Mouse (Mus musculus) limb, embryonic 12.5 days (tissue): ENCODE results near the gene Krba1. TPM values are rescaled to one million over a fixed set of nuclear protein-coding genes. Genes with fewer than 3 reads are reported as not detected.

Source experiments
- ATAC-seq: fragments of 200-750 bp; cut with Nextera tagmentation; 2 replicates; pipeline ENCODE4 v1.8.0; 2017; ENCODE audit warnings: low read depth, moderate TSS enrichment; ENCODE audit not compliant: insufficient number of reproducible peaks, insufficient read depth, low FRiP score, low TSS enrichment
- H3K27ac ChIP-seq: fragments of 300-500 bp; sonication (generic); 2 replicates; pipeline ENCODE4 v1.5.1; 2016; ENCODE audit warnings: mild to moderate bottlenecking, moderate library complexity
- H3K27me3 ChIP-seq: fragments of 300-500 bp; sonication (generic); 2 replicates; pipeline ENCODE4 v1.6.1; 2016; ENCODE audit warnings: mild to moderate bottlenecking, moderate library complexity
- H3K36me3 ChIP-seq: fragments of 300-500 bp; sonication (generic); 2 replicates; pipeline ENCODE4 v1.6.1; 2016; ENCODE audit warnings: mild to moderate bottlenecking, moderate library complexity
- H3K4me1 ChIP-seq: fragments of 300-500 bp; sonication (generic); replicated peaks from 2 replicates; pipeline ENCODE4 v1.6.1; 2016
- H3K4me2 ChIP-seq: fragments of 300-500 bp; sonication (generic); 2 replicates; pipeline ENCODE4 v1.6.1; 2016; ENCODE audit warnings: mild to moderate bottlenecking, moderate library complexity
- H3K4me3 ChIP-seq: fragments of 300-500 bp; sonication (generic); replicated peaks from 2 replicates; pipeline ENCODE4 v1.5.1; 2016; ENCODE audit warnings: mild to moderate bottlenecking
- H3K9ac ChIP-seq: fragments of 300-500 bp; sonication (generic); replicated peaks from 2 replicates; pipeline ENCODE4 v1.6.1; 2016; ENCODE audit warnings: mild to moderate bottlenecking, moderate library complexity
- H3K9me3 ChIP-seq: fragments of 300-500 bp; sonication (generic); 2 replicates; pipeline ENCODE4 v1.6.1; 2016; ENCODE audit warnings: mild to moderate bottlenecking, moderate library complexity
- WGBS: fragments of 180-500 bp; shearing (Covaris S2); methylation state at CpG from one replicate; pipeline ENCODE4 v1.1.7; 2016; 5-methylcytosine and 5-hydroxymethylcytosine counted together
- polyA plus RNA-seq: library from polyadenylated mRNA; unstranded; fragments of >200 nt; fragmentation: Nextera tagmentation; extraction: Ambion mirVana; gene quantifications from 2 replicates; pipeline ENCODE4 v1.2.1, GENCODE M21; 2016

Krba1 gene
- polyA plus RNA-seq, 1 experiment from 2014 or later: 29.9 TPM

DNA sequence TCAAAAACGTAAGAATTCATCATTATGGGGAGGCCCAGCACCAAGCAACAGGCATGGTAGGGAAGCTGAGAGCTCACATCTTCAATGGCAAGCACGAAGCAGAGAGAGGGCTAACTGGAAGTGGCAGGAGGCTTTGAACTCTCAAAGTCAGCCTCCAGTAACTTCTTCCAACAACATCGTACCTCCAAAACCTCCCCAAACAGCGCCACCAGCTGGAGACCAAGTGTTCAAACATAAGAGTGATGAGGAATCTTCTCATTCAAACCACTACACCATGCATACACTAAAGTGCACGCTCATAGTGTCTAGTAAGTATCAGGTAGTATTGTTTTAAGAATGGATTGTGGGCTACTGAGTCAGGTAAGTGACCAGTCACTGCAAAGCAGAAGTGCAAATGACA is 28.7 kb downstream of the Krba1 start:
- ATAC-seq: no peak
- H3K4me2 ChIP-seq: no peak overlapping the region
- no peaks in the 10 kb centered on the region; the same call in 1 of the 2 replicates for H3K36me3 ChIP-seq
- WGBS: 74% methylated on average over 5 of the region's 5 CpGs
- no peak overlapping the region for H3K27ac ChIP-seq
- no peaks in the 10 kb centered on the region for H3K27me3 ChIP-seq
- H3K9ac ChIP-seq: no peak overlapping the region
- no peak overlapping the region for H3K4me3 ChIP-seq
- no peaks in the 10 kb centered on the region for H3K9me3 ChIP-seq
- peaks cover 19% of the 10 kb centered on the region for H3K4me1 ChIP-seq

DNA sequence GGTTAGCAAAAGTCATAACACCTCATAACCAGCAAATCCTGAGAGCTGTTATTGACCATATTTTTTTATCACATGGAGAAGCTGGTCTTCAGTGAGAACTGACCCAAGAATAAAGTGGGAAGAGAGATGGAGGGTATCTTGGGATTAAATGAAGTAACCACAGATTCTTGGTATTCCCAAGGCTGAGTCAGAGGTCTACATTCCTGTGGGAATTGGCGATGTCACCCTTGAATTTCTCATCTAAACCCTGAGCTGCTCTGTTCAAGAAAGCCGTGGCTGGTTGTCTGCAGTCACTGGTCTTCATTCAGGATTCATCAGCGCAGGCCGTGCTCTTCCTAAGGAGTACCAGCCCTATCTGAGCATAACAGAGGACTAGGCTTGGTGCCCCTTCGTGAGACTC is 31.6 kb downstream of the Krba1 start:
- H3K9me3 ChIP-seq: no peaks in the 10 kb centered on the region
- no peak overlapping the region for H3K27ac ChIP-seq
- 77% methylated on average over 5 of the region's 5 CpGs for WGBS
- H3K4me2 ChIP-seq: no peak overlapping the region
- ATAC-seq: no peak
- H3K4me1 ChIP-seq: peaks cover 10% of the 10 kb centered on the region
- H3K9ac ChIP-seq: no peak overlapping the region
- H3K36me3 ChIP-seq: no peaks in the 10 kb centered on the region
- H3K27me3 ChIP-seq: no peaks in the 10 kb centered on the region
- no peak overlapping the region for H3K4me3 ChIP-seq

DNA sequence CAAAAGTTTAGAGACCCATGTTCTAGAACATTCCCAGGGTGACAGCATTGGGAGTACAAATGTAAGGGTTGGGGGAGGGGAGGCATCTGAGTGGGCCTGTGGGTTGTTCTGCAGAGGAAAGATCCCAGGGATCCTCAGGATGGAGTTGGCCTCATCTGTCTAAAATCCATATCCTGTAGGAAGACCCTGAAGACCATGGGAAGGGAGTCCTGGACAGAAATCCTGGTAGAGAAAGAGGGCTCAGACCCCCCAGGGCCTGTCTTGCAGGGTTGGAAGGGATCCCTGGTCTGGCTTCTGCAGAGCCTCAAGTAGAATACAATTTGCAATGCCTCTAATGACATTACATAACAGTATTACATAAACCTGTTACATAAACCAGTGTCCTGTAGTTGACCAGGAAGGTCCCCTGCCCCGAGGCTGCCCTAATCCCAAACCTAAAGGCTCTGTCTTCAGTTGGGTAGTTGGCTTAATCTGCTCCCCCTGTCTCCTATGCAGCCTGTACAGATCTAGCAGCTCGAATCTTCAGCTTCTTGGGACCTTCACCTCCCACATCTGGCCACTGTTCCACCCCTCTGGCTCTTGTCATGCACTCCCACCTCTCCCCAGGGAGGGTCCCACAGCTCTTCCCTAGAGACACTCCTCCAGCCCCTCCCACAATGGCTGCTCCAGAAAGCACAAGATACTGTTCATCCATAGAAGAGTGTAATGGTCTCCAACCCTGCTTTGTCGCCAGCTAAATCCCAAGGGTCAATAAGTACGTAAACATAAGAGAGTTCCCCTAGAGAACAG is 33.6 kb downstream of the Krba1 start:
- Histone ChIP-seq H3K9me3 (no peaks in the 10 kb centered on the region), H3K27ac (no peak overlapping the region), H3K9ac (no peak overlapping the region), H3K4me1 (no peaks in the 10 kb centered on the region), H3K4me2 (no peak overlapping the region), H3K36me3 (no peaks in the 10 kb centered on the region; the same call in 1 of the 2 replicates), H3K27me3 (no peaks in the 10 kb centered on the region), H3K4me3 (no peak overlapping the region)
- no peak for ATAC-seq
- 72% methylated on average over 4 of the region's 4 CpGs for WGBS

DNA sequence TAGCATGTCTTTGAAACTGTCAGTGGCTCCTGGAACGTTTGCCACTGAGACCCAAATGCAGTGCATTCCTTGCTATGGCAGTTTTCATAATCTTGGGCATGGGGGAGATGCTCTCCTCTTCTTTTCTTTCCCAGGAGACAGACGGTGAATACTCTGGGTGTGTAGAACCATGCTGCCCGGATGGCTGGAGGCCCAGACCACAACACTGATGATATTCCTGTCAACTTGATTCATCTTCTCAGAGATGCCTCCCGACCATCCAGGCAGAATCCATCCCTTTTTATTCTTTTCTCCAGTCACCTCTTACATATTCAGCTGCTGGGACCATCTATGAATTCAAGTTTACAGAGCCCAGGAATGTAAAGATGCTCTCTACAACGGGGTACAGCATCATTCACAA is 35.4 kb downstream of the Krba1 start:
- H3K9me3 ChIP-seq: no peaks in the 10 kb centered on the region
- no peaks in the 10 kb centered on the region; the same call in 1 of the 2 replicates for H3K36me3 ChIP-seq
- H3K4me1 ChIP-seq: peaks cover 4% of the 10 kb centered on the region; the same call in 1 of the 2 replicates
- 74% methylated on average over 5 of the region's 5 CpGs for WGBS
- no peak overlapping the region for H3K4me2 ChIP-seq
- no peaks in the 10 kb centered on the region for H3K27me3 ChIP-seq
- H3K4me3 ChIP-seq: no peak overlapping the region
- no peak for ATAC-seq
- H3K9ac ChIP-seq: no peak overlapping the region
- H3K27ac ChIP-seq: no peak overlapping the region

DNA sequence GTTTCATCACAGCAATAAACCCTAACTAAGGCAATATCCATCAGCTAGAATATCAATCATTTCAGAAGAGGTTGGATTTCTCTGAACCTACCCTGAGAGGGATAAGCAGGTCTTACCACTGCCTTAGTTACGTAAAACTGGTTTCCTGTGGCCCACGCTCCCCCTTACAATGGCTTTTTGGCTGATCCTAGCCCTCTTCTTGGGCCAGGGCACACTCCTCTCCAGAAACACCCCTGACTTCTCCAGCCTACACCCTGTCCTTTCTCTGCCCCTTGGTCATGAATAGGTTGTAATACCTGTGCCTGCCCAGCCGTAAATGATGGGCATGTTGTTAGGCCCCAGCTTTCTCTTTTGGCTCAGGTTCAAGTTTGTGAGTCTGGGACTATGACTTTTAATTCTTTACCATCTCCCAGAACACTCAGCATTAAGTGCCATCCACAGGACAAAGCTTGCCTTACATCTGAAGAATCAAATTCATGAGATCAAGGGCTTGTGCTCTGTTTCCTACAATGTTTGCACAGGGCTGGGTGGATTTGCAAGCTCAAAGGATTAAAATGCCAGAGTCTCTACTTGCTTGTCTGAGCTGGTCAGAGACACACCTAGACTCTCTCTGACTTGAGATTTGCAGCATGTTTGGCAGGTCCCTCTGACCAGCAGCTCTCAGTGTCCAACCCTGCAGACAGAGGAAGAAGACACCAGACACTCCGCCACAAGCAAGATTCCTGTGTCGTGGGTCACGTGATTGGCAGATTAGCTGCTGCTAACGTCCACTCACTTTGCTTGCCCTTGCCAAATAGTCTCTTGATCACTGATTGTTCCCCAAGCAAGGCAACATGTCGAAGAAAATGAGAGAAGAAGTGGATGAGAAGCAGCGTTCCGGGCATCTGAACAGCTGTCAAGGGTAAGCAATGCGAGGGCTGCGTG is 37.8 kb downstream of the Krba1 start:
- H3K4me3 ChIP-seq: no peak overlapping the region
- H3K4me1 ChIP-seq: peaks cover 9% of the 10 kb centered on the region
- H3K27ac ChIP-seq: no peak overlapping the region
- no peak overlapping the region for H3K4me2 ChIP-seq
- H3K9me3 ChIP-seq: no peaks in the 10 kb centered on the region
- 64% methylated on average over 12 of the region's 12 CpGs for WGBS
- ATAC-seq: no peak
- H3K9ac ChIP-seq: no peak overlapping the region; the same call in 1 of the 2 replicates
- H3K36me3 ChIP-seq: peaks cover 16% of the 10 kb centered on the region
- peaks cover 13% of the 10 kb centered on the region for H3K27me3 ChIP-seq

DNA sequence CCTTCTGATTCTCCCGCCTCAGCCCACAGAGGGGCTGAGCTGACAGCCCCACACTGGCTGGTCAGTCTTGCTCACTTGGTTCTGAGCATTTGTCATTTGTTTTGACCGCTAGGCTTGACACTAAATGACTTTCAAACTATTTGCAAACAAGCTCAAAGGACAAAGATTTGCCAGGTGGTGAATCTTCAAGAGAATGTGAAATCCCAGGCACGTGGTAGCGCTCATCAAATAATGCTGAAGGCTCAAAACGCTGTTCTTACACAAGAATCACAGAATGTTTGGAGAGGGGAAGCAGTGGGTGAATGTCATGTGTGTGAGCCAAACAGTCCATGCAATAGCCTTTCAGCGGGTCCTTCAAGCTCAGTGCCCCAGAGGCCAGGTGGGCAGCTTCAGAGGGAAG is 39.3 kb downstream of the Krba1 start:
- H3K9ac ChIP-seq: no peak overlapping the region
- peaks cover 28% of the 10 kb centered on the region for H3K27me3 ChIP-seq
- H3K4me3 ChIP-seq: no peak overlapping the region
- H3K4me1 ChIP-seq: peaks cover 24% of the 10 kb centered on the region
- 53% methylated on average over 6 of the region's 6 CpGs for WGBS
- H3K36me3 ChIP-seq: peaks cover 31% of the 10 kb centered on the region
- H3K4me2 ChIP-seq: no peak overlapping the region
- no peaks in the 10 kb centered on the region for H3K9me3 ChIP-seq
- H3K27ac ChIP-seq: no peak overlapping the region
- ATAC-seq: no peak

DNA sequence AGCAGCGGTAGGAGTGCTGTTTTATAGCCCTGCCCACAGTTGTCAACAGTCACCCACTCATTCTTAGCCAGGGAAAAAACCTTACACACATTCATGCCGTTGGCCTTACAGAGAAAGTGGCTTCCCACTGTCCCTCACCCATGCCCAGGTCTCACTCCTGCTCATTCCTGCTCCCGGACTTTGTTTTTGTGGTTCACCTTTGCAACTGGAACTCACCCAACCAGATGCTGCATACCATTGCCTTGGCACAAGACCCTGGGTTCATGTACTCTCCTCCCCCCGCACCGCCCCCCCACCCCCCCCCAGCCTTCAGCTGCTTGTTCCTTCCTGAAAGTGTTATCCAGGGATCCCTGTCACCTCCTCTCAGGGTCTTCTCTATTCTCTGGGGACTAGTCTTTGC is 39.7 kb downstream of the Krba1 start:
- Histone ChIP-seq H3K27ac (no peak overlapping the region), H3K27me3 (peaks cover 33% of the 10 kb centered on the region), H3K4me3 (no peak overlapping the region), H3K9ac (no peak overlapping the region), H3K4me2 (no peak overlapping the region), H3K9me3 (no peaks in the 10 kb centered on the region), H3K36me3 (peaks cover 35% of the 10 kb centered on the region), H3K4me1 (peaks cover 29% of the 10 kb centered on the region)
- WGBS: 47% methylated on average over 5 of the region's 5 CpGs
- ATAC-seq: no peak

DNA sequence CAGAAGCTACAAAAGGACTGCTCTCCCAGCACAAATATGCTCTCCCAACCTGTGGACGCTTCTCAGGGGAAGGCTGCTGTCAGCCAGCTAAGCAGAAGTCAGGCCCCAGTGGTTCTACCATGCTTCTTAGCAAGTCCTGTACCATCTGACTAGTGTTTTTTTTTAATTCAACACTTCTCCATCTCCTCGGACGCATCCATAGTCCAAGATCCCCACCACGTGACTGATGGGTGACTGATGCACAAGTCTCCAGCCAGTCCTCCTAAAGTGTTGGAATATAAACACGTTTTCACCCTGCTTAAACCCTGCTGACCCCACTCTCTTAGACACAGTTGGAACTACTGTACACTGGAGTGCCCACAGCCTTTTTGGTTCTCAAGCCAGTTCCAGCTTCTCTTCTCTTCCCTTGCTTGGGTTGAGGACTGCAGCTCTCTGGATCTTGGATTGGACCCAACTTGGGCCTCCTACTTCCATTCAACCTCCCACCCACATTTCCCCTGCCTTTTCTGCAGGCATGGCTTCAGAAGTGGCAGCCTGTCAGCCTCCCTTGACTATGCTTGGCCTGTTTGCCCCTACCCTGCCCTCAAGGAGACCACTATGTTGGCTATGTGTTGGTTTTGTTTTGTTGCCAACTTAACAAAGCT is 40.4 kb downstream of the Krba1 start:
- ATAC-seq: no peak
- no peaks in the 10 kb centered on the region for H3K9me3 ChIP-seq
- no peak overlapping the region for H3K4me2 ChIP-seq
- peaks cover 40% of the 10 kb centered on the region for H3K27me3 ChIP-seq
- no peak overlapping the region for H3K27ac ChIP-seq
- peaks cover 39% of the 10 kb centered on the region for H3K36me3 ChIP-seq
- no peak overlapping the region for H3K4me3 ChIP-seq
- WGBS: 86% methylated on average over 5 of the region's 5 CpGs
- H3K4me1 ChIP-seq: peaks cover 36% of the 10 kb centered on the region
- H3K9ac ChIP-seq: no peak overlapping the region

DNA sequence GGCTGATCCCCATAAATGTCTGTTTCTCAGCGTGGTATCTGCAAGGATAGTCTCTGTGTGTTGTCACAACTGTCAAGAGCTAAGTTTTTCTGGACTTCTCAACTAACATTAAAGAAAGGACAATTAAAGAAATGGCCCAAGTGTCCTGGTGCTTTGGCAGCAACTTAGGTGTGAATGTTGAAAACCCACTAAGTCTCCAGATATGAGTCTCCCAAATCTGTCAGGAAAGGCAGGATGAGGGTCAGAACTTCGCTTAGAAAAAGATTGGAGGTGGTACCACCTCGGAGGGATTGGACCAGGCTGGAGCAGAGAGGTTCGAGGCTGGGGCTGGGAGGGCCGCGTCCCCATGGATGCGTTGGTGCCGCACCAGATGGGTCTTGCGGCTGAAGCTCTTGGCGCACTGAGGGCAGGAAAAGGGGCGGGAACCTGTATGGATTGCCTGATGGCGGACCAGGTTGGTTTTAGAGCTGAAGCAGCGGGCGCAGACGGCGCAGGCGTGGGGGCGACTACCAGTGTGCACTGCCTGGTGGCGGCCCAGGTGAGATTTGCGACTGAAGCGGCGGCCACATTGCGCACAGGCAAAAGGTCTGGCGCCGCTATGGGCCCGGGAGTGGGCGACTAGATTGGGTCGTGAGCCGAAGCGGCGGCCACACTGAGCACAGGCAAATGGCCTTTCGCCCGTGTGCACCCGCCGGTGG is 42.4 kb downstream of the Krba1 start:
- no peak for ATAC-seq
- peaks cover 41% of the 10 kb centered on the region for H3K27me3 ChIP-seq
- 34% methylated on average over 35 of the region's 35 CpGs for WGBS

DNA sequence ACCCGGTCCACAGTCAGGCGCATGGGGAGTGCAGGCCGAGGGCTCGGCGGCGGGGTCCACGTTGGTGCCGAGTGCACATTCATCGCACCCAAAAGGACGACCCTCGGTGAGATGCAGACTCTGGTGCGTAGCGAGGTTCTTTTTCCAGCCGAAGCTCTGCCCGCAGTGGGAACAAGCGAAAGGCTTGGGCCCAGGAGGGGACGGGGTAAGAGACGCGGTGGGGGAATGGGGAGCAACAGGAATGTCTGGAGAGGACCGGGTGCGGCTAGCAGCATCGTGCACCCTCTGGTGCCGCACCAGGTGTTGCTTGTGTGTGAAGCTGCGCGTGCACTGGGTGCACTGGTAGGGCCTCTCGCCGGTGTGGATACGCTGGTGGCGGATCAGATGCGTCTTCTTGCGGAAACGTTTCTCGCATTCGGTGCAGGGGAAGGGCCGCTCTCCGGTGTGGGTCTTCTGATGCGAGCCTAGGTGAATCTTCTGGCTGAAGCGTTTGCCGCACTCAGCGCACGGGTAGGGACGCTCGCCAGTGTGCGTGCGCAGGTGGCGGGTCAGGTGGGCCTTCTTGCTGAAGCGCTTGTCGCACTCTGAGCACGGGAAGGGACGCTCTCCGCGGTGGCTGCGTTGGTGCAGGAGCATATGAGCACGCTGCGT is 43.2 kb downstream of the Krba1 start:
- Histone ChIP-seq H3K4me1 (peaks cover 49% of the 10 kb centered on the region), H3K4me3 (peak overlapping the region; percentile 2), H3K4me2 (peak overlapping the region; percentile 28), H3K27me3 (peaks cover 41% of the 10 kb centered on the region), H3K9me3 (no peaks in the 10 kb centered on the region), H3K36me3 (peaks cover 57% of the 10 kb centered on the region), H3K27ac (no peak overlapping the region), H3K9ac (peak overlapping the region; percentile 42; the same call in 1 of the 2 replicates)
- no peak; the same call in 1 of the 2 replicates for ATAC-seq
- WGBS: 13% methylated on average over 55 of the region's 55 CpGs

More for the DNA sequence above, 42.4 kb downstream of the Krba1 start:
- peaks cover 43% of the 10 kb centered on the region for H3K4me1 ChIP-seq
- H3K9me3 ChIP-seq: no peaks in the 10 kb centered on the region
- H3K4me3 ChIP-seq: 0 out of 2 replicates have a peak overlapping the region, but pooled peaks have one; percentile 2
- H3K27ac ChIP-seq: no peak overlapping the region
- peaks cover 57% of the 10 kb centered on the region for H3K36me3 ChIP-seq
- H3K4me2 ChIP-seq: peak overlapping the region; percentile 28; the same call in 1 of the 2 replicates
- peak overlapping the region; percentile 42; the same call in 1 of the 2 replicates for H3K9ac ChIP-seq
